Mouse (Mus musculus): ENCODE measurements around the gene Setdb2. TPM values are rescaled to one million over a fixed set of nuclear protein-coding genes. Genes with fewer than 3 reads are reported as not detected.

Setdb2 gene
- polyA plus RNA-seq (2015; fragmentation: Nextera tagmentation; extraction: Ambion mirVana) = 7.2 and 8.6 TPM in 2 replicates

GRCm38 (mm10) chr14:59440558-59441471 lies at the start of gene Setdb2, which contains the start of gene Cab39l:
Gene Setdb2 (minus strand): TSS chr14:59440884.
Gene Cab39l (plus strand): TSS chr14:59440972.

GRCm38 (mm10) chr14:59395281-59395680 lies 45.4 kb downstream of the Setdb2 start, which contains the start of gene Phf11c:
Gene Phf11c (minus strand): TSS chr14:59395381.

DNA sequence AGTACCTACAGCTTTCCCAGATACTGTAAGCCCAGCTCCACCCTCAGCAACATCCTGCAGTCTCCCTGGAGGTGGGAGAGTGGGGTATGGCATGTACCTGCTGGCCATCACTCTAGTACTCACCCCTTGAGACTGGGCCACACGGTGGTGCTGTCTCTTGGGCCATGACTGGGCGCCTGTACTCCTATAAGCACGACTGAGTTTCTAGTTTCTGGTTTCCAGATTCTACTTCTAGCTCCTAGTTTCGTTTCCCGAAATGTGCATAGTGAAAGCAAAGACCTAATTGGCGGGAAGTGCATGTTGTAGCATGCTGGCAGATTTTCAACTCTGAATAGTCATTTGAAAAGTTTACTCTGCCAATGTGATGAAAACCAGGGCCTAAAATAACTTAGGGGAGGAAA lies 75.4 kb downstream of the Setdb2 start, which contains the start of gene Phf11d:
Gene Phf11d (minus strand): TSS at position 227 of the 401 bp plus-strand sequence.

Other genes starting within 250 kb of the Setdb2 start
- gene Rcbtb1, start 239.7 kb downstream of the Setdb2 start, polyA plus RNA-seq (2015; fragmentation: Nextera tagmentation; extraction: Ambion mirVana) = 12.7 and 14.6 TPM in 2 replicates
- gene Gm6904, start 180.7 kb downstream of the Setdb2 start, polyA plus RNA-seq (2015; fragmentation: Nextera tagmentation; extraction: Ambion mirVana) = not detected in 2 replicates
- 0.40 and 0.80 TPM in 2 replicates for gene Phf11a, start 143.4 kb downstream of the Setdb2 start, polyA plus RNA-seq (2015; fragmentation: Nextera tagmentation; extraction: Ambion mirVana)
- 2.6 and 4.7 TPM in 2 replicates for gene Phf11b, start 99.5 kb downstream of the Setdb2 start, polyA plus RNA-seq (2015; fragmentation: Nextera tagmentation; extraction: Ambion mirVana)
- 3.6 and 5.9 TPM in 2 replicates for gene Phf11d, start 75.4 kb downstream of the Setdb2 start, polyA plus RNA-seq (2015; fragmentation: Nextera tagmentation; extraction: Ambion mirVana)
- 0.73 and 0.89 TPM in 2 replicates for gene Phf11c, start 45.5 kb downstream of the Setdb2 start, polyA plus RNA-seq (2015; fragmentation: Nextera tagmentation; extraction: Ambion mirVana)
- 19.8 and 21.2 TPM in 2 replicates for gene Cab39l, start 88 bp upstream of the Setdb2 start, polyA plus RNA-seq (2015; fragmentation: Nextera tagmentation; extraction: Ambion mirVana)
- gene Cdadc1, start 157.1 kb upstream of the Setdb2 start, polyA plus RNA-seq (2015; fragmentation: Nextera tagmentation; extraction: Ambion mirVana) = 23.1 and 24.1 TPM in 2 replicates
- gene Shisa2, start 184.4 kb upstream of the Setdb2 start, polyA plus RNA-seq (2015; fragmentation: Nextera tagmentation; extraction: Ambion mirVana) = 6.3 and 10.0 TPM in 2 replicates

All from spleen, postnatal 0 days (tissue).